ENCODE assay signal across 9 mouse cellular contexts in the genomic region with DNA sequence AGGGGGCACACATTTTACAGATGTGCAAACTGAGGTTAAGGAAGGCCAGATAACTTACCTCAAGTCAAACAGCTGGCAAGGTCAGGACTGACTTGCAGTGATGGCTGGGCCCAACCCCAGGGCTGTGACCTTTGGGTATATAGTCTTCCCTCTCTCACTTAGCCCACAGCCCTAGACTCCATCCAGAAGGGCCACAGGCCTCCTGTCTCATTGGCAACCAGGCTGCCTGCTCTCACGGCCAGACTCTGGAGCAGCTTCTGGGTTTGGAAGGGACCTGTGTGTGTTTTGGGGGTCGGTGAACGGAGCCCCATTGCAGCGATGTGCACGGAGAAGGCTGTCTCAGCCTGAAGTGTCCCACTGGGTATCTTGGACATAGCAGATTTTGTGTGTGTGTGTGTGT.
DNase-seq lines count a peak whose midpoint lies in the region; ATAC-seq and TF ChIP-seq lines count a peak whose summit lies in the region.
"Had no signal": no experiment of that assay in that cellular context is flagged by ENCODE, and none has a peak within 500 bp of the region (broad histone marks: within the 10 kb centered on the region; RNA-seq: fewer than 3 reads in every experiment).

No protein-coding gene starts in this region.

- no peak overlapping the region for H3K9ac ChIP-seq in kidney, embryonic 14.5 days (ENCODE audit: low read depth, low read length)
- H3K9ac ChIP-seq in midbrain, embryonic 12.5 days (replicated peaks), result no peak overlapping the region
- no peak overlapping the region for H3K9ac ChIP-seq in liver, embryonic 12.5 days

- H3K4me2 ChIP-seq in kidney, embryonic 14.5 days (replicated peaks; ENCODE audit: low read depth, low read length), result no peak overlapping the region
- H3K4me2 ChIP-seq in midbrain, embryonic 12.5 days (replicated peaks), result no peak overlapping the region
- H3K4me2 ChIP-seq in liver, embryonic 12.5 days, result no peak overlapping the region

- H3K36me3 ChIP-seq in kidney, embryonic 14.5 days (ENCODE audit: control insufficient read depth, insufficient read depth, low read length), result no peaks in the 10 kb centered on the region
- H3K36me3 ChIP-seq in midbrain, embryonic 12.5 days, result no peaks in the 10 kb centered on the region
- H3K36me3 ChIP-seq in liver, embryonic 12.5 days, result no peaks in the 10 kb centered on the region
- H3K36me3 ChIP-seq: embryonic facial prominence, embryonic 12.5 days had no signal

- TF ChIP-seq CTCF in cortical plate, adult 2 months (IDR thresholded peaks at IDR 0.05; ENCODE audit: extremely low read depth, insufficient read depth, low read length), result no peak

- TF ChIP-seq POLR2A in cortical plate, adult 2 months (IDR thresholded peaks at IDR 0.05; ENCODE audit: extremely low read depth, insufficient read depth, low read length), result no peak

- 91% methylated on average over 5 of the region's 5 CpGs for WGBS in kidney, embryonic 14.5 days
- 80% methylated on average over 5 of the region's 5 CpGs for WGBS in midbrain, embryonic 12.5 days
- WGBS in liver, embryonic 12.5 days (ENCODE audit: insufficient replicate concordance), result 71% methylated on average over 5 of the region's 5 CpGs

- H3K9me3 ChIP-seq in kidney, embryonic 14.5 days (ENCODE audit: control insufficient read depth, low read length), result no peaks in the 10 kb centered on the region
- no peaks in the 10 kb centered on the region for H3K9me3 ChIP-seq in midbrain, embryonic 12.5 days
- H3K9me3 ChIP-seq in liver, embryonic 12.5 days (replicated peaks), result no peaks in the 10 kb centered on the region
- H3K9me3 ChIP-seq: embryonic facial prominence, embryonic 12.5 days had no signal

- peak overlapping the region; percentile 98; the same call in 1 of the 2 replicates for H3K27ac ChIP-seq in kidney, embryonic 14.5 days (ENCODE audit: low read depth, low read length)
- peak overlapping the region; percentile 51; the same call in 1 of the 2 replicates for H3K27ac ChIP-seq in cortical plate, adult 2 months (ENCODE audit: insufficient read depth, low read length)
- H3K27ac ChIP-seq in midbrain, embryonic 12.5 days (replicated peaks), result peak overlapping the region; percentile 84
- H3K27ac ChIP-seq in liver, embryonic 12.5 days, result no peak overlapping the region

- DNase-seq in cerebellum, adult 11-12 months, result peak; percentile 66
- no peak for DNase-seq in cerebellum, postnatal 10 days
- DNase-seq in kidney, adult 18-20 months, result no peak
- DNase-seq in right cerebral cortex, postnatal 25 days, result no peak

- no peak overlapping the region for H3K4me3 ChIP-seq in kidney, embryonic 14.5 days (ENCODE audit: low read length)
- no peak overlapping the region for H3K4me3 ChIP-seq in cortical plate, adult 2 months (ENCODE audit: insufficient read depth, low read length)
- no peak overlapping the region for H3K4me3 ChIP-seq in midbrain, embryonic 12.5 days
- H3K4me3 ChIP-seq in liver, embryonic 12.5 days, result no peak overlapping the region
- H3K4me3 ChIP-seq: embryonic facial prominence, embryonic 12.5 days had no signal

- H3K27me3 ChIP-seq in kidney, embryonic 14.5 days (ENCODE audit: control insufficient read depth, insufficient read depth, low read length), result no peaks in the 10 kb centered on the region
- H3K27me3 ChIP-seq in midbrain, embryonic 12.5 days, result peaks cover 98% of the 10 kb centered on the region
- peaks cover 92% of the 10 kb centered on the region for H3K27me3 ChIP-seq in liver, embryonic 12.5 days (replicated peaks)

- H3K4me1 ChIP-seq in kidney, embryonic 14.5 days (ENCODE audit: control insufficient read depth, insufficient read depth, low read length), result peaks cover 19% of the 10 kb centered on the region
- peaks cover 5% of the 10 kb centered on the region; the same call in 1 of the 2 replicates for H3K4me1 ChIP-seq in cortical plate, adult 2 months (ENCODE audit: control insufficient read depth, insufficient read depth, low read length)
- H3K4me1 ChIP-seq in midbrain, embryonic 12.5 days, result peaks cover 33% of the 10 kb centered on the region
- 0 out of 2 replicates have a peak, but pooled peaks cover 2% of the 10 kb centered on the region for H3K4me1 ChIP-seq in liver, embryonic 12.5 days

- ATAC-seq in kidney, embryonic 14.5 days (ENCODE audit: low FRiP score, low TSS enrichment), result no peak
- no peak for ATAC-seq in midbrain, embryonic 12.5 days (ENCODE audit: low FRiP score, low read depth)
- no peak for ATAC-seq in liver, embryonic 12.5 days
